Mouse (Mus musculus): ENCODE measurements around the gene Gm2310. TPM values are rescaled to one million over a fixed set of nuclear protein-coding genes. Genes with fewer than 3 reads are reported as not detected.

Gene Gm2310
- polyA plus RNA-seq, 1 experiment = not detected

GRCm38 (mm10) chr15:8531201-8531600 lies 11.4 kb upstream of the Gm2310 start:
- TF ChIP-seq POLR2A (IDR thresholded peaks at IDR 0.05; ENCODE audit: control insufficient read depth, low read depth, low read length) (no peak), CTCF (IDR thresholded peaks at IDR 0.05; ENCODE audit: control insufficient read depth, insufficient read depth, insufficient replicate concordance, low read depth, low read length) (no peak)

DNA sequence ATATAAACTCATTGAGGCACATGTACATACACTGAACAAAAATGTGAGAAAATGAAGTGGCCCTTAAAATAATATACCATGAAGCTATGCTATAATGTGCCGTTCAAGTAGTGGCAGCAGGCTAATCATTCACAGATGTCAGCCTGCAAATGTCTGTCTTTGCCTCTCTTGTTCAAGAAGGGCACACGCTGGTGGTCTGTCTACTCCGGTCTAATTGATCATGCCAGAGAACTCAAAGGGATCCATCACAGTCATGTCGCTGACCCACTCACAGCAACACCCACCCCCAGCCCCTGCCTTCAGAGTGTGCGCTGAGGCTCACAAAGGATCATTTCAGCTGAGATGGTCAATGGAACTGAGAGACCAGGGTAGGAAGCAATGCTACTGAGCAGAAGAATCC lies 6.8 kb downstream of the Gm2310 start:
- Histone ChIP-seq H3K27ac (ENCODE audit: control insufficient read depth, insufficient read depth, low read depth, low read length) (no peak overlapping the region), H3K4me3 (ENCODE audit: control insufficient read depth, low read depth, low read length) (no peak overlapping the region), H3K36me3 (ENCODE audit: control insufficient read depth, insufficient read depth, low read length) (no peaks in the 10 kb centered on the region), H3K4me1 (ENCODE audit: control insufficient read depth, insufficient read depth, low read length) (no peaks in the 10 kb centered on the region), H3K27me3 (ENCODE audit: control insufficient read depth, insufficient read depth, low read length) (no peaks in the 10 kb centered on the region)
- TF ChIP-seq POLR2A (IDR thresholded peaks at IDR 0.05; ENCODE audit: control insufficient read depth, low read depth, low read length) (no peak), CTCF (IDR thresholded peaks at IDR 0.05; ENCODE audit: control insufficient read depth, insufficient read depth, insufficient replicate concordance, low read depth, low read length) (no peak)

More at GRCm38 (mm10) chr15:8531201-8531600, 11.4 kb upstream of the Gm2310 start:
- Histone ChIP-seq H3K36me3 (ENCODE audit: control insufficient read depth, insufficient read depth, low read length) (no peaks in the 10 kb centered on the region), H3K27me3 (ENCODE audit: control insufficient read depth, insufficient read depth, low read length) (no peaks in the 10 kb centered on the region), H3K4me3 (ENCODE audit: control insufficient read depth, low read depth, low read length) (no peak overlapping the region), H3K27ac (ENCODE audit: control insufficient read depth, insufficient read depth, low read depth, low read length) (no peak overlapping the region), H3K4me1 (ENCODE audit: control insufficient read depth, insufficient read depth, low read length) (0 out of 2 replicates have a peak, but pooled peaks cover 2% of the 10 kb centered on the region)

DNA sequence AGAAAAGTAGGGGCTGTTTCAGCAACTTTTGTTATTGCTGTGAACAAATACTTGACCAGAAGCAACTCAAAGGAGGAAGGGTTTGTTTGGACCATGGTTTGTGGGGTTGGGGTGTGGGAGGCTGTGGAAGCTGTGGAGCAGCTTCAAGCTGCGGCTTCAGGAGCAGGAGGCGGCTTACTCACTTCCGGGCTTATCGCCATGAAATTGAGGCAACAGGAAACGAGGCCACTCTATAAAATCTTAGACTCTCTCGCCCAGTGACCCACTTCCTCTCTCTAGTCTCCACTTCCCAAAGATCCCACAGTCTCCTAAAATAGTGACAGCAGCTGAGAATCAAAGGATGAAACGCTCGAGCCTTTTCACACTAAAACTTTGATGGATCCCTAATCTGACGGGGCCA lies 7.9 kb downstream of the Gm2310 start:
- Histone ChIP-seq H3K4me3 (ENCODE audit: control insufficient read depth, low read depth, low read length) (no peak overlapping the region), H3K4me1 (ENCODE audit: control insufficient read depth, insufficient read depth, low read length) (no peaks in the 10 kb centered on the region), H3K27me3 (ENCODE audit: control insufficient read depth, insufficient read depth, low read length) (no peaks in the 10 kb centered on the region), H3K27ac (ENCODE audit: control insufficient read depth, insufficient read depth, low read depth, low read length) (no peak overlapping the region), H3K36me3 (ENCODE audit: control insufficient read depth, insufficient read depth, low read length) (no peaks in the 10 kb centered on the region)
- TF ChIP-seq CTCF (IDR thresholded peaks at IDR 0.05; ENCODE audit: control insufficient read depth, insufficient read depth, insufficient replicate concordance, low read depth, low read length) (no peak), POLR2A (IDR thresholded peaks at IDR 0.05; ENCODE audit: control insufficient read depth, low read depth, low read length) (no peak)

DNA sequence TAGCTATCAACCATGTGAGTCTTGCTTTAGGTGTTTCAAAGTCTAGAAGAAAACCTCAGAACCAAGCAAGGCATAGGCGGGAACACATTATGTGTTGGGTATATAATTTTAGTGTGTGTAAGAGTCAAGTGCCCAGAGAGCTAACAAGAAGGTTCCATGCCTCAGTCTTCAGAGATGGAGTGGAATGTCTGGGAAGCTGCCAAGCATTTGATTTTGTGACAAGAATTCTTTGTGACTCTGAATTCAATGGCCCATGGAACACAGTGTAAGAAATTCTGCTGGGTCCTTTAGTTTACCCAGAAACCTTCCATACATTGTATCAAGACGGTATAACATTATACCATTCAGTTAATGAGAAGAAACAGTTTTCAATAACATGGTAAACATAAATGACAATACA lies 17.3 kb downstream of the Gm2310 start:
- no peak for TF ChIP-seq CTCF (IDR thresholded peaks at IDR 0.05; ENCODE audit: control insufficient read depth, insufficient read depth, insufficient replicate concordance, low read depth, low read length)
- no peak for TF ChIP-seq POLR2A (IDR thresholded peaks at IDR 0.05; ENCODE audit: control insufficient read depth, low read depth, low read length)
- Histone ChIP-seq H3K27me3 (ENCODE audit: control insufficient read depth, insufficient read depth, low read length) (no peaks in the 10 kb centered on the region), H3K4me3 (ENCODE audit: control insufficient read depth, low read depth, low read length) (no peak overlapping the region), H3K4me1 (ENCODE audit: control insufficient read depth, insufficient read depth, low read length) (no peaks in the 10 kb centered on the region), H3K36me3 (ENCODE audit: control insufficient read depth, insufficient read depth, low read length) (no peaks in the 10 kb centered on the region), H3K27ac (ENCODE audit: control insufficient read depth, insufficient read depth, low read depth, low read length) (no peak overlapping the region)

- H3K27ac ChIP-seq (ENCODE audit: control insufficient read depth, insufficient read depth, low read depth, low read length) = no peak overlapping the region
- no peaks in the 10 kb centered on the region for H3K36me3 ChIP-seq (ENCODE audit: control insufficient read depth, insufficient read depth, low read length)
- H3K27me3 ChIP-seq (ENCODE audit: control insufficient read depth, insufficient read depth, low read length) = no peaks in the 10 kb centered on the region
- H3K4me1 ChIP-seq (ENCODE audit: control insufficient read depth, insufficient read depth, low read length) = no peaks in the 10 kb centered on the region
- no peak overlapping the region for H3K4me3 ChIP-seq (ENCODE audit: control insufficient read depth, low read depth, low read length)
- TF ChIP-seq POLR2A (IDR thresholded peaks at IDR 0.05; ENCODE audit: control insufficient read depth, low read depth, low read length) = no peak
- TF ChIP-seq CTCF (IDR thresholded peaks at IDR 0.05; ENCODE audit: control insufficient read depth, insufficient read depth, insufficient replicate concordance, low read depth, low read length) = no peak
These were observed 34.5 kb downstream of the Gm2310 start for GRCm38 (mm10) chr15:8485261-8485660.

- Histone ChIP-seq H3K27me3 (ENCODE audit: control insufficient read depth, insufficient read depth, low read length) (no peaks in the 10 kb centered on the region), H3K36me3 (ENCODE audit: control insufficient read depth, insufficient read depth, low read length) (no peaks in the 10 kb centered on the region), H3K4me1 (ENCODE audit: control insufficient read depth, insufficient read depth, low read length) (no peaks in the 10 kb centered on the region), H3K27ac (ENCODE audit: control insufficient read depth, insufficient read depth, low read depth, low read length) (no peak overlapping the region), H3K4me3 (ENCODE audit: control insufficient read depth, low read depth, low read length) (no peak overlapping the region)
- no peak for TF ChIP-seq POLR2A (IDR thresholded peaks at IDR 0.05; ENCODE audit: control insufficient read depth, low read depth, low read length)
These were observed 50.7 kb downstream of the Gm2310 start for GRCm38 (mm10) chr15:8469006-8469575.

Other genes with a start within 250 kb of the Gm2310 start
- 23.6 and 28.1 TPM in 2 replicates for gene Nipbl, start 75.5 kb downstream of the Gm2310 start, polyA plus RNA-seq (2012; rRNA removed)
- gene Slc1a3, start 190.8 kb upstream of the Gm2310 start, polyA plus RNA-seq (2012; rRNA removed) = 1.3 and 2.0 TPM in 2 replicates